In genomic region chr2:87393605-87394004, GRCm38 (mm10) we compare ENCODE assay signal across 35 mouse cellular contexts. TPM values are rescaled to one million over a fixed set of nuclear protein-coding genes. Genes with fewer than 3 reads are reported as not detected.
A peak's percentile ranks its signal among the peaks of the same experiment; 100 is the strongest.
DNase-seq lines count a peak whose midpoint lies in the region; ATAC-seq and TF ChIP-seq lines count a peak whose summit lies in the region.
"Not testable (repeated sequence)": the region's sequence is repeated elsewhere in the genome, so short reads cannot be mapped to it uniquely, and the experiment has no call there.
"Had no signal": no experiment of that assay in that cellular context is flagged by ENCODE, and none has a peak within 500 bp of the region (broad histone marks: within the 10 kb centered on the region; RNA-seq: fewer than 3 reads in every experiment).

No protein-coding gene starts in this region.

- not testable (repeated sequence) for H3K4me1 ChIP-seq in G1E (ENCODE audit: insufficient read depth, low read depth, low read length); forebrain, embryonic 12.5 days; heart, embryonic 11.5 days (ENCODE audit: control insufficient read depth, insufficient read depth, low read length); hindbrain, embryonic 13.5 days (replicated peaks); kidney, embryonic 16.5 days (ENCODE audit: insufficient read depth, low read length); limb, embryonic 15.5 days; midbrain, embryonic 14.5 days (ENCODE audit: control insufficient read depth, insufficient read depth, low read length)

- WGBS in forebrain, embryonic 12.5 days, result 91% methylated on average over 5 of the region's 5 CpGs
- 93% methylated on average over 4 of the region's 5 CpGs for WGBS in heart, embryonic 11.5 days (ENCODE audit: insufficient replicate concordance)
- WGBS in hindbrain, embryonic 13.5 days, result 95% methylated on average over 5 of the region's 5 CpGs
- 92% methylated on average over 5 of the region's 5 CpGs for WGBS in kidney, embryonic 16.5 days
- WGBS in limb, embryonic 15.5 days, result 91% methylated on average over 5 of the region's 5 CpGs
- 93% methylated on average over 5 of the region's 5 CpGs for WGBS in midbrain, embryonic 14.5 days

- ATAC-seq in G1E (ENCODE audit: extremely low read depth, insufficient number of reproducible peaks, low FRiP score, poor library complexity, severe bottlenecking), result 0 out of 2 replicates have a peak, but pooled peaks have one; percentile 1
- 0 out of 2 replicates have a peak, but pooled peaks have one; percentile 30 for ATAC-seq in forebrain, embryonic 12.5 days (ENCODE audit: low FRiP score)
- 0 out of 2 replicates have a peak, but pooled peaks have one; percentile 46 for ATAC-seq in heart, embryonic 11.5 days (replicated peaks; ENCODE audit: insufficient number of reproducible peaks, low FRiP score, low TSS enrichment)
- peak; percentile 46; the same call in 1 of the 2 replicates for ATAC-seq in hindbrain, embryonic 13.5 days (ENCODE audit: low FRiP score)
- ATAC-seq in kidney, embryonic 16.5 days (ENCODE audit: low FRiP score, low TSS enrichment), result 0 out of 2 replicates have a peak, but pooled peaks have one; percentile 31
- ATAC-seq in limb, embryonic 15.5 days (ENCODE audit: insufficient number of reproducible peaks, low FRiP score, low TSS enrichment, low read depth), result 0 out of 2 replicates have a peak, but pooled peaks have one; percentile 19
- peak; percentile 70; the same call in 1 of the 2 replicates for ATAC-seq in midbrain, embryonic 14.5 days (ENCODE audit: low FRiP score, low TSS enrichment)

- H3K4me2 ChIP-seq in forebrain, embryonic 12.5 days; heart, embryonic 11.5 days; hindbrain, embryonic 13.5 days; kidney, embryonic 16.5 days (replicated peaks; ENCODE audit: low read depth, low read length); limb, embryonic 15.5 days; midbrain, embryonic 14.5 days (ENCODE audit: low read length): not testable (repeated sequence)

- DNase-seq in G1E (ENCODE audit: low spot score); midbrain, embryonic 14.5 days: not testable (repeated sequence)

- not testable (repeated sequence) for TF ChIP-seq CTCF in G1E (IDR thresholded peaks at IDR 0.05; ENCODE audit: low read depth, low read length)

- H3K27ac ChIP-seq in forebrain, embryonic 12.5 days; heart, embryonic 11.5 days (ENCODE audit: low read depth, low read length); hindbrain, embryonic 13.5 days; kidney, embryonic 16.5 days (ENCODE audit: low read length); limb, embryonic 15.5 days; midbrain, embryonic 14.5 days (replicated peaks; ENCODE audit: low read depth, low read length): not testable (repeated sequence)

- H3K36me3 ChIP-seq in G1E (replicated peaks); forebrain, embryonic 12.5 days (replicated peaks); heart, embryonic 11.5 days (ENCODE audit: control insufficient read depth, insufficient read depth, low read length); hindbrain, embryonic 13.5 days; kidney, embryonic 16.5 days (ENCODE audit: insufficient read depth, low read length); limb, embryonic 15.5 days; midbrain, embryonic 14.5 days (ENCODE audit: control insufficient read depth, insufficient read depth, low read length): not testable (repeated sequence)

- H3K27me3 ChIP-seq in G1E (ENCODE audit: insufficient read depth, low read length); forebrain, embryonic 12.5 days; heart, embryonic 11.5 days (ENCODE audit: control insufficient read depth, insufficient read depth, low read length); hindbrain, embryonic 13.5 days; kidney, embryonic 16.5 days (ENCODE audit: insufficient read depth, low read length); limb, embryonic 15.5 days; midbrain, embryonic 14.5 days (ENCODE audit: control insufficient read depth, insufficient read depth, low read length): not testable (repeated sequence)

- H3K9ac ChIP-seq in forebrain, embryonic 12.5 days; heart, embryonic 11.5 days (ENCODE audit: low read depth, low read length); hindbrain, embryonic 13.5 days; kidney, embryonic 16.5 days (replicated peaks; ENCODE audit: low read length); limb, embryonic 15.5 days; midbrain, embryonic 14.5 days (replicated peaks; ENCODE audit: low read length): not testable (repeated sequence)

- H3K4me3 ChIP-seq in G1E (ENCODE audit: low read depth, low read length); forebrain, embryonic 12.5 days (replicated peaks); heart, embryonic 11.5 days (ENCODE audit: low read depth, low read length); hindbrain, embryonic 13.5 days; kidney, embryonic 16.5 days (ENCODE audit: low read length); limb, embryonic 15.5 days; midbrain, embryonic 14.5 days (replicated peaks; ENCODE audit: low read depth, low read length): not testable (repeated sequence)

- peaks cover 12% of the 10 kb centered on the region for H3K9me3 ChIP-seq in G1E (replicated peaks)
- not testable (repeated sequence) for H3K9me3 ChIP-seq in forebrain, embryonic 12.5 days; heart, embryonic 11.5 days (replicated peaks; ENCODE audit: control insufficient read depth, low read length); hindbrain, embryonic 13.5 days; kidney, embryonic 16.5 days (ENCODE audit: low read length); limb, embryonic 15.5 days; midbrain, embryonic 14.5 days (ENCODE audit: control insufficient read depth, low read length)

RNA-seq across cellular contexts. Expression of gene Olfr1122, which starts 8.0 kb away (rescaled TPM):
- not detected in 2 replicates for total RNA-seq in G1E (2014; fragmentation: Nextera tagmentation)
- total RNA-seq in G1E (2017), result 0.11 and 0.12 TPM in 2 replicates
- polyA plus RNA-seq in G1E (2012), result not detected in 2 replicates
- not detected in 2 replicates for polyA plus RNA-seq in forebrain, embryonic 12.5 days (2016; fragmentation: Nextera tagmentation; extraction: Ambion mirVana)
- not detected in 2 replicates for polyA plus RNA-seq in heart, embryonic 11.5 days (2014; fragmentation: Nextera tagmentation; extraction: Ambion mirVana)
- polyA plus RNA-seq in hindbrain, embryonic 13.5 days (2015; fragmentation: Nextera tagmentation; extraction: Ambion mirVana), result not detected in 2 replicates
- polyA plus RNA-seq in kidney, embryonic 16.5 days (2015; fragmentation: Nextera tagmentation; extraction: Ambion mirVana), result not detected in 2 replicates
- polyA plus RNA-seq in limb, embryonic 15.5 days (2015; fragmentation: Nextera tagmentation; extraction: Ambion mirVana), result not detected in 2 replicates
- polyA plus RNA-seq in midbrain, embryonic 14.5 days (2014; fragmentation: Nextera tagmentation; extraction: Ambion mirVana), result not detected in 2 replicates
- total RNA-seq: adrenal gland, adult 18-20 months; adrenal gland, postnatal 25 days; common myeloid progenitor, adult 5-6 weeks; gastrocnemius, adult 2 months; heart, adult 2 months; layer of hippocampus, postnatal 10 days; midbrain, postnatal 0 days had no signal
- polyA plus RNA-seq: brain, embryonic 14.5 days; embryonic facial prominence, embryonic 14.5 days; erythroblast, embryonic 14.5 days; forebrain, embryonic 13.5 days; frontal cortex, adult 2 months; heart, adult 2 months; heart, embryonic 13.5 days; hindbrain, embryonic 15.5 days; intestine, embryonic 15.5 days; kidney, adult 2 months; large intestine, adult 2 months; limb, embryonic 12.5 days; liver, embryonic 12.5 days; liver, postnatal 0 days; lung, embryonic 16.5 days; midbrain, postnatal 0 days; myocyte; neural tube, embryonic 12.5 days; thymus, adult 2 months had no signal

RNA-seq across cellular contexts. Expression of gene Olfr1123, which starts 22.8 kb away (rescaled TPM):
- not detected in 2 replicates for total RNA-seq in G1E (2014; fragmentation: Nextera tagmentation)
- total RNA-seq in G1E (2017), result 0.05 TPM in 1 of 2 replicates, not detected in the other
- not detected in 2 replicates for polyA plus RNA-seq in G1E (2012)
- polyA plus RNA-seq in forebrain, embryonic 12.5 days (2016; fragmentation: Nextera tagmentation; extraction: Ambion mirVana), result not detected in 2 replicates
- not detected in 2 replicates for polyA plus RNA-seq in heart, embryonic 11.5 days (2014; fragmentation: Nextera tagmentation; extraction: Ambion mirVana)
- not detected in 2 replicates for polyA plus RNA-seq in hindbrain, embryonic 13.5 days (2015; fragmentation: Nextera tagmentation; extraction: Ambion mirVana)
- not detected in 2 replicates for polyA plus RNA-seq in kidney, embryonic 16.5 days (2015; fragmentation: Nextera tagmentation; extraction: Ambion mirVana)
- not detected in 2 replicates for polyA plus RNA-seq in limb, embryonic 15.5 days (2015; fragmentation: Nextera tagmentation; extraction: Ambion mirVana)
- polyA plus RNA-seq in midbrain, embryonic 14.5 days (2014; fragmentation: Nextera tagmentation; extraction: Ambion mirVana), result not detected in 2 replicates
- total RNA-seq: adrenal gland, adult 18-20 months; adrenal gland, postnatal 25 days; common myeloid progenitor, adult 5-6 weeks; gastrocnemius, adult 2 months; gastrocnemius, postnatal 36 days; heart, adult 2 months; heart, postnatal 25 days; layer of hippocampus, postnatal 10 days; left cerebral cortex, adult 18-20 months; left cerebral cortex, postnatal 14 days; midbrain, postnatal 0 days had no signal
- polyA plus RNA-seq: brain, embryonic 14.5 days; embryonic facial prominence, embryonic 14.5 days; erythroblast, embryonic 14.5 days; forebrain, embryonic 13.5 days; frontal cortex, adult 2 months; heart, adult 2 months; heart, embryonic 13.5 days; hindbrain, embryonic 15.5 days; intestine, embryonic 15.5 days; kidney, adult 2 months; large intestine, adult 2 months; limb, embryonic 12.5 days; liver, embryonic 12.5 days; liver, postnatal 0 days; lung, embryonic 16.5 days; midbrain, postnatal 0 days; myocyte; neural tube, embryonic 12.5 days; thymus, adult 2 months had no signal

RNA-seq across cellular contexts. Expression of gene Olfr1121, which starts 23.9 kb away (rescaled TPM):
- total RNA-seq in G1E (2014; fragmentation: Nextera tagmentation), result not detected in 2 replicates
- total RNA-seq in G1E (2017), result 0.22 TPM in 1 of 2 replicates, not detected in the other
- polyA plus RNA-seq in G1E (2012), result not detected in 2 replicates
- not detected in 2 replicates for polyA plus RNA-seq in forebrain, embryonic 12.5 days (2016; fragmentation: Nextera tagmentation; extraction: Ambion mirVana)
- not detected in 2 replicates for polyA plus RNA-seq in heart, embryonic 11.5 days (2014; fragmentation: Nextera tagmentation; extraction: Ambion mirVana)
- not detected in 2 replicates for polyA plus RNA-seq in hindbrain, embryonic 13.5 days (2015; fragmentation: Nextera tagmentation; extraction: Ambion mirVana)
- not detected in 2 replicates for polyA plus RNA-seq in kidney, embryonic 16.5 days (2015; fragmentation: Nextera tagmentation; extraction: Ambion mirVana)
- polyA plus RNA-seq in limb, embryonic 15.5 days (2015; fragmentation: Nextera tagmentation; extraction: Ambion mirVana), result not detected in 2 replicates
- not detected in 2 replicates for polyA plus RNA-seq in midbrain, embryonic 14.5 days (2014; fragmentation: Nextera tagmentation; extraction: Ambion mirVana)
- total RNA-seq: adrenal gland, adult 18-20 months; adrenal gland, postnatal 25 days; common myeloid progenitor, adult 5-6 weeks; gastrocnemius, adult 2 months; gastrocnemius, postnatal 36 days; heart, adult 2 months; heart, postnatal 25 days; layer of hippocampus, postnatal 10 days; left cerebral cortex, adult 18-20 months; left cerebral cortex, postnatal 14 days; midbrain, postnatal 0 days had no signal
- polyA plus RNA-seq: brain, embryonic 14.5 days; embryonic facial prominence, embryonic 14.5 days; forebrain, embryonic 13.5 days; frontal cortex, adult 2 months; heart, adult 2 months; heart, embryonic 13.5 days; hindbrain, embryonic 15.5 days; intestine, embryonic 15.5 days; kidney, adult 2 months; large intestine, adult 2 months; limb, embryonic 12.5 days; liver, embryonic 12.5 days; liver, postnatal 0 days; lung, embryonic 16.5 days; midbrain, postnatal 0 days; myocyte; neural tube, embryonic 12.5 days; thymus, adult 2 months had no signal

RNA-seq across cellular contexts. Expression of gene Olfr1124, which starts 36.5 kb away (rescaled TPM):
- not detected in 2 replicates for total RNA-seq in G1E (2014; fragmentation: Nextera tagmentation)
- 0.16 TPM in 1 of 2 replicates, not detected in the other for total RNA-seq in G1E (2017)
- polyA plus RNA-seq in G1E (2012), result not detected in 2 replicates
- 0.08 and 0.15 TPM in 2 replicates for polyA plus RNA-seq in forebrain, embryonic 12.5 days (2016; fragmentation: Nextera tagmentation; extraction: Ambion mirVana)
- not detected in 2 replicates for polyA plus RNA-seq in heart, embryonic 11.5 days (2014; fragmentation: Nextera tagmentation; extraction: Ambion mirVana)
- 0.08 TPM in 1 of 2 replicates, not detected in the other for polyA plus RNA-seq in hindbrain, embryonic 13.5 days (2015; fragmentation: Nextera tagmentation; extraction: Ambion mirVana)
- 0.09 TPM in 1 of 2 replicates, not detected in the other for polyA plus RNA-seq in kidney, embryonic 16.5 days (2015; fragmentation: Nextera tagmentation; extraction: Ambion mirVana)
- polyA plus RNA-seq in limb, embryonic 15.5 days (2015; fragmentation: Nextera tagmentation; extraction: Ambion mirVana), result not detected in 2 replicates
- polyA plus RNA-seq in midbrain, embryonic 14.5 days (2014; fragmentation: Nextera tagmentation; extraction: Ambion mirVana), result not detected in 2 replicates
- total RNA-seq: adrenal gland, adult 18-20 months; adrenal gland, postnatal 25 days; common myeloid progenitor, adult 5-6 weeks; gastrocnemius, adult 2 months; gastrocnemius, postnatal 36 days; heart, adult 2 months; heart, postnatal 25 days; layer of hippocampus, postnatal 10 days; left cerebral cortex, adult 18-20 months; left cerebral cortex, postnatal 14 days; midbrain, postnatal 0 days had no signal
- polyA plus RNA-seq: brain, embryonic 14.5 days; erythroblast, embryonic 14.5 days; frontal cortex, adult 2 months; heart, adult 2 months; intestine, embryonic 15.5 days; kidney, adult 2 months; large intestine, adult 2 months; liver, postnatal 0 days; myocyte; thymus, adult 2 months had no signal

RNA-seq across cellular contexts. Expression of gene Olfr1120, which starts 39.0 kb away (rescaled TPM):
- total RNA-seq in G1E (2014; fragmentation: Nextera tagmentation), result not detected in 2 replicates
- total RNA-seq in G1E (2017), result 0.05 and 0.17 TPM in 2 replicates
- not detected in 2 replicates for polyA plus RNA-seq in G1E (2012)
- not detected in 2 replicates for polyA plus RNA-seq in forebrain, embryonic 12.5 days (2016; fragmentation: Nextera tagmentation; extraction: Ambion mirVana)
- polyA plus RNA-seq in heart, embryonic 11.5 days (2014; fragmentation: Nextera tagmentation; extraction: Ambion mirVana), result not detected in 2 replicates
- not detected in 2 replicates for polyA plus RNA-seq in hindbrain, embryonic 13.5 days (2015; fragmentation: Nextera tagmentation; extraction: Ambion mirVana)
- not detected in 2 replicates for polyA plus RNA-seq in kidney, embryonic 16.5 days (2015; fragmentation: Nextera tagmentation; extraction: Ambion mirVana)
- polyA plus RNA-seq in limb, embryonic 15.5 days (2015; fragmentation: Nextera tagmentation; extraction: Ambion mirVana), result not detected in 2 replicates
- polyA plus RNA-seq in midbrain, embryonic 14.5 days (2014; fragmentation: Nextera tagmentation; extraction: Ambion mirVana), result not detected in 2 replicates
- total RNA-seq: adrenal gland, adult 18-20 months; adrenal gland, postnatal 25 days; common myeloid progenitor, adult 5-6 weeks; gastrocnemius, adult 2 months; gastrocnemius, postnatal 36 days; heart, adult 2 months; heart, postnatal 25 days; layer of hippocampus, postnatal 10 days; left cerebral cortex, adult 18-20 months; left cerebral cortex, postnatal 14 days; midbrain, postnatal 0 days had no signal
- polyA plus RNA-seq: brain, embryonic 14.5 days; embryonic facial prominence, embryonic 14.5 days; erythroblast, embryonic 14.5 days; forebrain, embryonic 13.5 days; frontal cortex, adult 2 months; heart, adult 2 months; heart, embryonic 13.5 days; hindbrain, embryonic 15.5 days; intestine, embryonic 15.5 days; kidney, adult 2 months; large intestine, adult 2 months; limb, embryonic 12.5 days; liver, embryonic 12.5 days; liver, postnatal 0 days; lung, embryonic 16.5 days; midbrain, postnatal 0 days; myocyte; neural tube, embryonic 12.5 days; thymus, adult 2 months had no signal

Comparison
In these comparisons a context has a peak if more than half of its experiments do, and no peak if none do; other contexts are left out.
1. ATAC-seq: peak in every context shown above with its lines; median percentile 70 in midbrain, embryonic 14.5 days; 46 in heart, embryonic 11.5 days; 46 in hindbrain, embryonic 13.5 days; 31 in kidney, embryonic 16.5 days; 30 in forebrain, embryonic 12.5 days; 19 in limb, embryonic 15.5 days; 1 in G1E.